Mouse (Mus musculus): ENCODE data around the gene Fer. TPM values are rescaled to one million over a fixed set of nuclear protein-coding genes. Genes with fewer than 3 reads are reported as not detected.

Gene Fer
- polyA plus RNA-seq, 1 experiment from 2014 or later, result 18.6 TPM

- no peak overlapping the region for H3K4me3 ChIP-seq (ENCODE audit: low read depth, low read length)
- no peak for ATAC-seq
- no peak for DNase-seq (ENCODE audit: low spot score)
- no peaks in the 10 kb centered on the region for H3K4me1 ChIP-seq (ENCODE audit: insufficient read depth, low read depth, low read length)
- no peak overlapping the region for H3K9ac ChIP-seq (replicated peaks; ENCODE audit: low read depth)
- no peaks in the 10 kb centered on the region for H3K36me3 ChIP-seq (ENCODE audit: insufficient read depth, low read length)
- TF ChIP-seq CTCF (IDR thresholded peaks at IDR 0.05), result no peak
- TF ChIP-seq EP300 (IDR thresholded peaks at IDR 0.05), result no peak
- H3K9me3 ChIP-seq (ENCODE audit: low read length), result no peaks in the 10 kb centered on the region
- WGBS, result 81% methylated on average over 5 of the region's 5 CpGs
- no peak overlapping the region for H3K27ac ChIP-seq (ENCODE audit: low read length)
- no peaks in the 10 kb centered on the region for H3K27me3 ChIP-seq (replicated peaks; ENCODE audit: insufficient read depth, low read length)
- no peak overlapping the region for H3K4me2 ChIP-seq (replicated peaks; ENCODE audit: low read depth, low read length)
Observed at GRCm38 (mm10) chr17:63974253-63974652, 111.4 kb downstream of the Fer start.

- no peaks in the 10 kb centered on the region for H3K27me3 ChIP-seq (replicated peaks; ENCODE audit: insufficient read depth, low read length)
- H3K4me1 ChIP-seq (ENCODE audit: insufficient read depth, low read depth, low read length), result no peaks in the 10 kb centered on the region
- DNase-seq (ENCODE audit: low spot score) (no peak), ATAC-seq (no peak)
- H3K27ac ChIP-seq (ENCODE audit: low read length), result no peak overlapping the region
- WGBS, result 69% methylated on average over 4 of the region's 4 CpGs
- H3K9ac ChIP-seq (replicated peaks; ENCODE audit: low read depth), result no peak overlapping the region
- H3K4me3 ChIP-seq (ENCODE audit: low read depth, low read length), result no peak overlapping the region
- no peak overlapping the region for H3K4me2 ChIP-seq (replicated peaks; ENCODE audit: low read depth, low read length)
- TF ChIP-seq EP300 (IDR thresholded peaks at IDR 0.05) (no peak), CTCF (IDR thresholded peaks at IDR 0.05) (no peak)
- H3K36me3 ChIP-seq (ENCODE audit: insufficient read depth, low read length), result no peaks in the 10 kb centered on the region
- H3K9me3 ChIP-seq (ENCODE audit: low read length), result no peaks in the 10 kb centered on the region
Observed at GRCm38 (mm10) chr17:63978794-63979571, 116.1 kb downstream of the Fer start.

DNA sequence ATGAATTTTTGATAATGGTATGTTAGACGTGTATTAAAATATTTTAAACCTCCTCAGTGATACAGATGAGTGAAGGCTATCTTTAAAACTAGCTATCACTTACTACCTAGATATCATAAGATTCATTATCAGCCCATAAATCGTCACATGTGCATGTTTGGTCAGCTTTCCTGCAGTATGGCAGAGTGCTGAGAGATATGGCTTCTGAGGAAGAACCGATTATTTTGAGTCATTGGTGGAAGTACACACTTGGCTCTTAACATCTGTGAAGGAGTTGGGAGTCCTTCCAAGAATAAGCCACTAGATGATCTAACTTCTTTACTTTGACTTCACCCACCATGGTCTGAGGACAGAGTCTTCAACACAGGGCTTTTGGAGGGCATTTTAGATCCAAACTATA is 117.3 kb downstream of the Fer start:
- no peak overlapping the region for H3K9ac ChIP-seq (replicated peaks; ENCODE audit: low read depth)
- no peak overlapping the region for H3K4me2 ChIP-seq (replicated peaks; ENCODE audit: low read depth, low read length)
- DNase-seq (ENCODE audit: low spot score) (no peak), ATAC-seq (no peak)
- WGBS, result 71% methylated on average over 3 of the region's 3 CpGs
- H3K36me3 ChIP-seq (ENCODE audit: insufficient read depth, low read length), result no peaks in the 10 kb centered on the region
- no peaks in the 10 kb centered on the region for H3K4me1 ChIP-seq (ENCODE audit: insufficient read depth, low read depth, low read length)
- no peak overlapping the region for H3K4me3 ChIP-seq (ENCODE audit: low read depth, low read length)
- TF ChIP-seq EP300 (IDR thresholded peaks at IDR 0.05) (no peak), CTCF (IDR thresholded peaks at IDR 0.05) (no peak)
- no peaks in the 10 kb centered on the region for H3K27me3 ChIP-seq (replicated peaks; ENCODE audit: insufficient read depth, low read length)
- no peak overlapping the region for H3K27ac ChIP-seq (ENCODE audit: low read length)
- no peaks in the 10 kb centered on the region for H3K9me3 ChIP-seq (ENCODE audit: low read length)

- TF ChIP-seq CTCF (IDR thresholded peaks at IDR 0.05) (no peak), EP300 (IDR thresholded peaks at IDR 0.05) (no peak)
- H3K4me3 ChIP-seq (ENCODE audit: low read depth, low read length), result no peak overlapping the region
- H3K36me3 ChIP-seq (ENCODE audit: insufficient read depth, low read length), result no peaks in the 10 kb centered on the region
- no peaks in the 10 kb centered on the region for H3K4me1 ChIP-seq (ENCODE audit: insufficient read depth, low read depth, low read length)
- WGBS, result 78% methylated on average over 2 of the region's 2 CpGs
- H3K27me3 ChIP-seq (replicated peaks; ENCODE audit: insufficient read depth, low read length), result no peaks in the 10 kb centered on the region
- DNase-seq (ENCODE audit: low spot score), result no peak
- no peak for ATAC-seq
- no peak overlapping the region for H3K4me2 ChIP-seq (replicated peaks; ENCODE audit: low read depth, low read length)
- H3K9ac ChIP-seq (replicated peaks; ENCODE audit: low read depth), result no peak overlapping the region
- no peaks in the 10 kb centered on the region for H3K9me3 ChIP-seq (ENCODE audit: low read length)
- no peak overlapping the region for H3K27ac ChIP-seq (ENCODE audit: low read length)
Observed at GRCm38 (mm10) chr17:63988710-63989109, 125.8 kb downstream of the Fer start.

DNA sequence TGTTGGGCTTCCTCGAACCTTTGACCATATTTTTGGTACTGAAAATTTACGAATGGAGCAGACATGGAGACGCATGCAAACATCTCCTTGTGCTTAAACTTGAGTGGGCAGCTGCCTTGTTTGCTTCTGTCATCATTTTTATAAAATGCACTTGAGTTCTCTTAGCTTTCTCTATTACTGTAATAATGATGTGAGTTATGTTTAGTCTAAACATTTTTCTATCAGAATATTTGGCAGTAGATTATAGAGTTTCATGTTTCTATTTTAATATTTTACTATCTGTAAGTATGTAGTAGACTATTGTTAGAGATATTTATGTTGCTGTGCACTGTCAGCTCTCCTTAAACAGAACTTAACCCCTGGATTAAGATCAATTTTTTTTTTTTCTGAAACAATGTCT is 128.3 kb downstream of the Fer start:
- Histone ChIP-seq H3K4me3 (ENCODE audit: low read depth, low read length) (no peak overlapping the region), H3K36me3 (ENCODE audit: insufficient read depth, low read length) (no peaks in the 10 kb centered on the region), H3K9me3 (ENCODE audit: low read length) (no peaks in the 10 kb centered on the region), H3K4me2 (replicated peaks; ENCODE audit: low read depth, low read length) (no peak overlapping the region), H3K9ac (replicated peaks; ENCODE audit: low read depth) (no peak overlapping the region), H3K4me1 (ENCODE audit: insufficient read depth, low read depth, low read length) (no peaks in the 10 kb centered on the region), H3K27me3 (replicated peaks; ENCODE audit: insufficient read depth, low read length) (no peaks in the 10 kb centered on the region), H3K27ac (ENCODE audit: low read length) (no peak overlapping the region)
- TF ChIP-seq EP300 (IDR thresholded peaks at IDR 0.05) (no peak), CTCF (IDR thresholded peaks at IDR 0.05) (no peak)
- ATAC-seq (no peak), DNase-seq (ENCODE audit: low spot score) (no peak)
- 69% methylated on average over 3 of the region's 3 CpGs for WGBS

- Histone ChIP-seq H3K9me3 (ENCODE audit: low read length) (no peaks in the 10 kb centered on the region), H3K9ac (replicated peaks; ENCODE audit: low read depth) (no peak overlapping the region), H3K27me3 (replicated peaks; ENCODE audit: insufficient read depth, low read length) (no peaks in the 10 kb centered on the region), H3K4me3 (ENCODE audit: low read depth, low read length) (no peak overlapping the region), H3K4me1 (ENCODE audit: insufficient read depth, low read depth, low read length) (no peaks in the 10 kb centered on the region), H3K27ac (ENCODE audit: low read length) (no peak overlapping the region), H3K36me3 (ENCODE audit: insufficient read depth, low read length) (no peaks in the 10 kb centered on the region), H3K4me2 (replicated peaks; ENCODE audit: low read depth, low read length) (no peak overlapping the region)
- ATAC-seq (peak; percentile 32; the same call in 1 of the 2 replicates), DNase-seq (ENCODE audit: low spot score) (peak; percentile 69)
- no peak for TF ChIP-seq EP300 (IDR thresholded peaks at IDR 0.05)
- no peak for TF ChIP-seq CTCF (IDR thresholded peaks at IDR 0.05)
- 79% methylated on average over 1 of the region's 1 CpGs for WGBS
Observed at GRCm38 (mm10) chr17:63995921-63996320, 133.1 kb downstream of the Fer start.

Data from lung, postnatal 0 days (tissue).